Mouse (Mus musculus) hindbrain, embryonic 10.5 days (tissue): Measurements from ENCODE around the gene Caskin2. TPM values are rescaled to one million over a fixed set of nuclear protein-coding genes. Genes with fewer than 3 reads are reported as not detected.
"Not testable (repeated sequence)": the region's sequence is repeated elsewhere in the genome, so short reads cannot be mapped to it uniquely, and the experiment has no call there.

Source experiments
- DNase-seq: peaks from one replicate; pipeline ENCODE4 v3.0.0-alpha.2; 2017; ENCODE audit warnings: low spot score
- H3K27ac ChIP-seq: fragments of 300-500 bp; sonication (generic); 2 replicates; pipeline ENCODE4 v1.5.1; 2016; ENCODE audit warnings: mild to moderate bottlenecking, moderate library complexity
- H3K27me3 ChIP-seq: fragments of 300-500 bp; sonication (generic); 2 replicates; pipeline ENCODE4 v1.6.1; 2016; ENCODE audit warnings: mild to moderate bottlenecking; ENCODE audit not compliant: poor library complexity, insufficient read depth, severe bottlenecking
- H3K36me3 ChIP-seq: fragments of 300-500 bp; sonication (generic); 2 replicates; pipeline ENCODE4 v1.6.1; 2016; ENCODE audit warnings: mild to moderate bottlenecking, moderate library complexity
- H3K4me1 ChIP-seq: fragments of 300-500 bp; sonication (generic); replicated peaks from 2 replicates; pipeline ENCODE4 v1.6.1; 2016; ENCODE audit warnings: mild to moderate bottlenecking
- H3K4me3 ChIP-seq: fragments of 300-500 bp; sonication (generic); 2 replicates; pipeline ENCODE4 v1.5.1; 2016; ENCODE audit warnings: mild to moderate bottlenecking, moderate library complexity
- H3K9me3 ChIP-seq: fragments of 300-500 bp; sonication (generic); 2 replicates; pipeline ENCODE4 v1.6.1; 2016; ENCODE audit warnings: mild to moderate bottlenecking, moderate library complexity
- WGBS: fragments of 180-500 bp; shearing (Covaris S2); methylation state at CpG from one replicate; pipeline ENCODE4 v1.1.7; 2016; 5-methylcytosine and 5-hydroxymethylcytosine counted together
- polyA plus RNA-seq: library from polyadenylated mRNA; unstranded; fragments of >200 nt; fragmentation: Nextera tagmentation; extraction: Ambion mirVana; gene quantifications from 2 replicates; pipeline ENCODE4 v1.2.1, GENCODE M21; 2016

Gene Caskin2
- polyA plus RNA-seq = 19.0 and 21.5 TPM in 2 replicates

GRCm38 (mm10) chr11:115813507-115814296 lies at the start of gene Caskin2:
Caskin2 (minus strand) TSS chr11:115813639.
- no peaks in the 10 kb centered on the region for H3K9me3 ChIP-seq
- under 1% methylated on average over 44 of the region's 44 CpGs for WGBS
- H3K36me3 ChIP-seq = peaks cover 59% of the 10 kb centered on the region
- peaks cover 66% of the 10 kb centered on the region for H3K4me1 ChIP-seq
- peak within 1 kb of the TSS; percentile 98 for H3K4me3 ChIP-seq
- H3K27ac ChIP-seq = peak within 1 kb of the TSS; percentile 91
- H3K27me3 ChIP-seq = no peaks in the 10 kb centered on the region
- DNase-seq = peak; percentile 100

- Histone ChIP-seq H3K4me1 (peaks cover 26% of the 10 kb centered on the region), H3K4me3 (peak overlapping the region; percentile 50), H3K27me3 (peaks cover 73% of the 10 kb centered on the region), H3K27ac (peak overlapping the region; percentile 60), H3K36me3 (no peaks in the 10 kb centered on the region), H3K9me3 (no peaks in the 10 kb centered on the region)
- WGBS = 2% methylated on average over 75 of the region's 75 CpGs
- peak; percentile 87 for DNase-seq
These were observed 45.9 kb upstream of the Caskin2 start for GRCm38 (mm10) chr11:115859143-115859945.

DNA sequence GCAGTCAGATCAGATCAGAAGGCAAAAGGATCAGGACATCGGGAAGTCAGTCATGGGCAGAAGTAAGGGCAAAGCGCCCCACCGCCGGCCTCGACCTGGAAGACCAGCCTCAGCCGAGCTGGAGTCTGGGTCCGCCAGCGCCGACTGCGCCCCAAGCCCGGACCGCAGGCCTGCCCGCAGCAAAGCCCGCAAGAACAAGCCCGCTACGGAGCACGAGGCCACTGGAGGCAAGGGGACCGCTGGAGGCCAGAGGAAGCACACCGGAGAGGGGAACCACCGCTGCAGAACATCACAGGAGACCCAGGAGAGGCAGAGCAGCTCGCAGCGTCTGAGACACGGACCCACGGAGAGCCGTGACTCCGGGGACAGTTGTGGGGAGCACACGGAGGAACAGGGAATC lies 44.9 kb upstream of the Caskin2 start, which contains the start of gene Myo15b:
Myo15b (plus strand) TSS at position 53 of the 400 bp plus-strand sequence.
- Histone ChIP-seq H3K9me3 (no peaks in the 10 kb centered on the region), H3K4me3 (peak within 1 kb of the TSS; percentile 50), H3K36me3 (0 out of 2 replicates have a peak, but pooled peaks cover 6% of the 10 kb centered on the region), H3K27ac (peak within 1 kb of the TSS; percentile 60), H3K27me3 (peaks cover 73% of the 10 kb centered on the region), H3K4me1 (peaks cover 26% of the 10 kb centered on the region)
- DNase-seq = peak; percentile 51
- 9% methylated on average over 27 of the region's 27 CpGs for WGBS

DNA sequence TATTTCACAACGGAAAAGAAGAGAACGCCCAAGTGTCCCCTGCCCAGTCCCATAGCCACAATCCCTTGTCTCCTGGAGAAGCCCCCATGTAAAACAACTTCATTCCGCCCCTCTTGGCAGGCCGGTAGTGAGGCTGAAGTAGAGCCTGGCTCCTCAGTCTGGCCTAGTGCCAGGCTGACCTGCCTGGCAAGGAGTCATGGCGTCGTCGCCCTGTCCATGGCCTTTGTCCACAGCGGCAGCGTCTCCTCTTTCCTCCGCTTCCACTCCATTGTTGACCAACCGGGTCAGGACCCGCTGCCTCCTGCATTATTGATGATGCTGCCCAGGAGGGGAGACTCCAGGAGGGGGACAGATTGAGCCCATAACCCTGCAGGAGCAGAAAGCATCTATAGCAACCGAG lies 44.5 kb upstream of the Caskin2 start:
- Histone ChIP-seq H3K36me3 (0 out of 2 replicates have a peak, but pooled peaks cover 10% of the 10 kb centered on the region), H3K4me3 (peak overlapping the region; percentile 50), H3K4me1 (peaks cover 26% of the 10 kb centered on the region), H3K27ac (peak overlapping the region; percentile 57; the same call in 1 of the 2 replicates), H3K27me3 (peaks cover 73% of the 10 kb centered on the region), H3K9me3 (no peaks in the 10 kb centered on the region)
- DNase-seq = no peak
- WGBS = 41% methylated on average over 13 of the region's 13 CpGs

- peaks cover 68% of the 10 kb centered on the region for H3K27me3 ChIP-seq
- WGBS = 92% methylated on average over 4 of the region's 4 CpGs
These were observed 43.7 kb upstream of the Caskin2 start for GRCm38 (mm10) chr11:115857146-115857545.

GRCm38 (mm10) chr11:115854674-115855073 lies 41.2 kb upstream of the Caskin2 start:
- H3K9me3 ChIP-seq = no peaks in the 10 kb centered on the region
- DNase-seq = no peak
- 77% methylated on average over 6 of the region's 6 CpGs for WGBS
- no peak overlapping the region for H3K4me3 ChIP-seq
- peaks cover 21% of the 10 kb centered on the region for H3K4me1 ChIP-seq
- peaks cover 43% of the 10 kb centered on the region for H3K27me3 ChIP-seq
- H3K27ac ChIP-seq = no peak overlapping the region
- H3K36me3 ChIP-seq = peaks cover 28% of the 10 kb centered on the region; the same call in 1 of the 2 replicates

More at GRCm38 (mm10) chr11:115857146-115857545, 43.7 kb upstream of the Caskin2 start:
- H3K4me1 ChIP-seq = peaks cover 26% of the 10 kb centered on the region
- DNase-seq, H3K9me3 ChIP-seq, H3K27ac ChIP-seq, H3K4me3 ChIP-seq: not testable (repeated sequence)
- peaks cover 13% of the 10 kb centered on the region; the same call in 1 of the 2 replicates for H3K36me3 ChIP-seq

- Histone ChIP-seq H3K27ac (no peak overlapping the region), H3K36me3 (peaks cover 32% of the 10 kb centered on the region), H3K4me3 (no peak overlapping the region), H3K4me1 (peaks cover 38% of the 10 kb centered on the region), H3K9me3 (peaks cover 5% of the 10 kb centered on the region; the same call in 1 of the 2 replicates), H3K27me3 (no peaks in the 10 kb centered on the region)
- DNase-seq = no peak
- 99% methylated on average over 2 of the region's 2 CpGs for WGBS
These were observed 32.4 kb upstream of the Caskin2 start for GRCm38 (mm10) chr11:115845819-115846218.

DNA sequence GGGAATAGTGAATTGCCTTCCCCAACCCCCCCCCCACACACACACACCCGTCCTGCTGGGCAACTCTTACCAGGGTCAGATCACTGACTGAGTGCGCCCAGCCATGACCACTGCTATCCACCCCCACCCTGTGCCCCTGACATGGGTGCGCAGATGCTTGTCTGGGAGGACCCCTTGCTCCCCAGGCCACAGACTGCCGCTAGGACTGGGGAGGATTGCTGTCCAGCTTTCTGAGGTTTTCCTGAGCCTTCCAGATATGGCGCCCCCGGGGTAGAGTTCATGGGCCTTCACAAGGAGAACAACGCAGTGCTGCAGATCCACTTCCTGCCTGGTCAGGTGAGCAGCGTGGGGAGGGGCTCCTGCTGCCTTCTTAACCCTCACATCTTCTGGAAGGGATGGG lies 30.8 kb upstream of the Caskin2 start:
- H3K4me3 ChIP-seq = no peak overlapping the region

GRCm38 (mm10) chr11:115843891-115844239 lies 30.4 kb upstream of the Caskin2 start:
- Histone ChIP-seq H3K9me3 (peaks cover 5% of the 10 kb centered on the region; the same call in 1 of the 2 replicates), H3K4me1 (peaks cover 48% of the 10 kb centered on the region), H3K4me3 (no peak overlapping the region), H3K27ac (peak overlapping the region; percentile 62; the same call in 1 of the 2 replicates), H3K27me3 (peaks cover 7% of the 10 kb centered on the region; the same call in 1 of the 2 replicates), H3K36me3 (peaks cover 23% of the 10 kb centered on the region)
- DNase-seq = no peak
- WGBS = 82% methylated on average over 5 of the region's 5 CpGs

More for the DNA sequence above, 30.8 kb upstream of the Caskin2 start:
- H3K36me3 ChIP-seq = peaks cover 23% of the 10 kb centered on the region
- H3K27ac ChIP-seq = peak overlapping the region; percentile 62; the same call in 1 of the 2 replicates
- DNase-seq = no peak
- H3K9me3 ChIP-seq = peaks cover 5% of the 10 kb centered on the region; the same call in 1 of the 2 replicates
- 0 out of 2 replicates have a peak, but pooled peaks cover 3% of the 10 kb centered on the region for H3K27me3 ChIP-seq
- H3K4me1 ChIP-seq = peaks cover 48% of the 10 kb centered on the region
- 78% methylated on average over 8 of the region's 8 CpGs for WGBS

- H3K9me3 ChIP-seq = peaks cover 5% of the 10 kb centered on the region; the same call in 1 of the 2 replicates
- H3K36me3 ChIP-seq = peaks cover 23% of the 10 kb centered on the region
- no peak for DNase-seq
- no peak overlapping the region for H3K4me3 ChIP-seq
- WGBS = 80% methylated on average over 12 of the region's 14 CpGs
- peaks cover 50% of the 10 kb centered on the region for H3K4me1 ChIP-seq
- peak overlapping the region; percentile 79; the same call in 1 of the 2 replicates for H3K27ac ChIP-seq
- H3K27me3 ChIP-seq = peaks cover 8% of the 10 kb centered on the region
These were observed 29.9 kb upstream of the Caskin2 start for GRCm38 (mm10) chr11:115843141-115843890.

DNA sequence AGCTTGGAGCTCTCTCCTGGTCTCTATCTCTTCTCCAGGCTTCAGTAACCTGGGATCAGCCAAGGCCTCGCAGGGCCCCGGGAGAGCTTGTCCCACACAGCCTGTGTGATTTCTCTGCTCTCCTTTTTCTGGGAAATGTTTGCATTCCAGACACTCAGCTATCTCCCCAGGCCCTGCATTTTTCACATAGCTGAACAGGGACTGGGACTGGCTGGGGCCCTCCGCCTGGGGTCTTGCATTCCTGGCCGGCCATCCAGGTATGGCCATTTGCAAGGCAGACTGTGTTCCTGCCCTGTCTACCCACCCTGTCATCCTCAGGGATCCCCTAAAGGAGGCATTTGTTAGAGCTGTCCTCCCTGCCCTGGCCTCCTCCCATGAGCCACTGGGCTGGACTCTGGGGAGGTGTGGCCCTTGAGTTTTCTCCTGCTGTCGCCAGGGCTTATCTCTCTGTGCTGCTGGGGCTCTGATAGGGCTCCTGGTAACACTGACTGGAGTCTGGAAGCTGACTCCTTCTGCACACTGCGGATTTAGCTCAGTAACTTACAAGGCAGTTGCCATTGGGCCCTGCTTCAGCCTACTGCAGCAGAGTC lies 28.6 kb upstream of the Caskin2 start:
- Histone ChIP-seq H3K4me1 (peaks cover 52% of the 10 kb centered on the region), H3K9me3 (peaks cover 5% of the 10 kb centered on the region; the same call in 1 of the 2 replicates), H3K27me3 (peaks cover 11% of the 10 kb centered on the region), H3K27ac (peak overlapping the region; percentile 79), H3K4me3 (peak overlapping the region; percentile 1; the same call in 1 of the 2 replicates), H3K36me3 (peaks cover 21% of the 10 kb centered on the region)
- DNase-seq = peak; percentile 46
- 20% methylated on average over 6 of the region's 6 CpGs for WGBS
